19 mouse cellular contexts compared by ENCODE assay signal in the genomic region with DNA sequence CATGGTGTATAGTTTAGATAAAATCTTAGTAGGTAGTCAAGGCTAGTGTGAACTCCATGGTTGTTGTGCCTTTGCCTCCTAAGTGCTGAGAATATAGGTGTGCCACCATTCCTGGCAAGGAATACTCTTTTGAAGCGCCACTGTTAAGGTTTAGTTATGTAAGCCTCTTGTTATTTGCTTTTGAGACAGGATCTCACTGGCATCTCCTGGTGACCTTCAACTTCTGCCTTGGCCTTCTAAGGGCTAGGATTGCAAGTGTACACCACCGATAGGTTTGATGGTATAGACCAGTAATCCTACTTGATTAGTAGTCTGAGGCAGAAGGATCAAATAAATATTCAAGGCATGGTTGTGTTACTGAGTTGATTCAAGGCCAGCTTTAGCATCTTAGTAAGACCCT.
"Had no signal": no experiment of that assay in that cellular context is flagged by ENCODE, and none has a peak within 500 bp of the region (broad histone marks: within the 10 kb centered on the region; RNA-seq: fewer than 3 reads in every experiment).

No protein-coding gene starts in this region.

- H3K27ac ChIP-seq: liver, embryonic 13.5 days; liver, embryonic 15.5 days; midbrain, embryonic 10.5 days; midbrain, embryonic 13.5 days; midbrain, embryonic 15.5 days; neural tube, embryonic 13.5 days; neural tube, embryonic 15.5 days had no signal

- H3K27me3 ChIP-seq: liver, embryonic 13.5 days; liver, embryonic 15.5 days; midbrain, embryonic 13.5 days; midbrain, embryonic 15.5 days; neural tube, embryonic 13.5 days; neural tube, embryonic 15.5 days had no signal

- H3K4me3 ChIP-seq: liver, embryonic 13.5 days; liver, embryonic 15.5 days; midbrain, embryonic 10.5 days; midbrain, embryonic 13.5 days; midbrain, embryonic 15.5 days; myocyte; neural tube, embryonic 13.5 days; neural tube, embryonic 15.5 days had no signal

- H3K36me3 ChIP-seq: midbrain, embryonic 13.5 days; midbrain, embryonic 15.5 days; neural tube, embryonic 13.5 days; neural tube, embryonic 15.5 days had no signal

- DNase-seq: liver, embryonic 13.5 days; lung, embryonic 14.5 days; lung, postnatal 14 days; lung, postnatal 4 days; retina, postnatal 1 day; right cerebral cortex, adult 18-20 months; right cerebral cortex, postnatal 25 days; right cerebral cortex, postnatal 4 days; spleen, adult 18-20 months; thymus, adult 18-20 months; thymus, postnatal 14 days; thymus, postnatal 36 days had no signal
